Mouse (Mus musculus) fibroblast of lung, adult 2 months (primary cell): ENCODE measurements at regions not wholly inside any gene's neighbourhood (a gene's known extent, or its start where the extent isn't known, plus 50 kb on each side); places are given as distances from the start of the nearest gene placed in this dataset.

Experiments
- DNase-seq: peaks from one replicate; pipeline ENCODE4 v3.0.0-alpha.2; 2011; ENCODE audit warnings: low read depth

- DNase-seq: no peak
Measured at GRCm38 (mm10) chr3:60138319-60138718, 56.6 kb downstream of the Sucnr1 start.

GRCm38 (mm10) chr3:60159865-60160264 is 78.2 kb downstream of the Sucnr1 start:
- no peak for DNase-seq

- DNase-seq: no peak
Measured at GRCm38 (mm10) chr3:60167633-60168032, 86.0 kb downstream of the Sucnr1 start.

DNA sequence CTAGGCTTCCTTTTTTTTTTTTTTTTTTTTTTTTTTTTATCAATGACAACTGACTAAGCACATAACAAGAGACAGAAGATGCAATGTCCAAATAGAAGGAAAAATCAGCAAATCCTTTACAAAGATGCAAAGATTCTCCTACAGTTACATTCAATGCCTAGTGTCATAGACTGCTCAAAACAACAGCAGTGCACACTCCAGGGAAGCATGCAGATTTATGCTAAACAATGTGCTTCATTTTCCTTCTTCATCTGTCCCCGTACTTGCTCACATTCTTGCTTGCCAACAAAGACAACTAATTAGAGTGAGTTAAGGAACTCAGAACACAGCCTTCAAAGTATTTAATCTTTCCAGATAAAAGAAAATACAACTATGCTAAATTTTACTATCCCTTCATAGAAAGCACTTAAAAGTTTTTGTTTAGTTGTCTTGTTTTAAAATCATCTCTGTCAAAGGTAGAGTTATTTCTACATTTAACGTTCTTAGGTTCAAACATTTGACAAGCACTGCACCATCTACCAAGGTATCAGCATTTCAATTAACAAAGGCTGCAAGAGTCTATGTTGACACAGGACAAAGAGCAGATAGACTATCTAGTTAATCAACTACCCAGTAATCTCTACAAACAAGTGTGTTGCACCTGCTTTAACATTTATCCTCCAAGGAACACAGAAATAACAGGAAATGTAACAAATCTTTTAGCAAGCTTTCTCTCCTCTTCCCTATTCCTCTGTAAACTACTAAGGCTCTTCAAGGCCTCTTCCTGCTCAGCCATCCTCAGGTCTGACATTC is 86.7 kb downstream of the Sucnr1 start:
- DNase-seq: no peak

GRCm38 (mm10) chr3:60169606-60170005 is 87.9 kb downstream of the Sucnr1 start:
- DNase-seq: peak; percentile 12

GRCm38 (mm10) chr3:60184481-60184880 is 102.8 kb downstream of the Sucnr1 start:
- no peak for DNase-seq

GRCm38 (mm10) chr3:60196031-60196430 is 114.4 kb downstream of the Sucnr1 start:
- DNase-seq: no peak

DNA sequence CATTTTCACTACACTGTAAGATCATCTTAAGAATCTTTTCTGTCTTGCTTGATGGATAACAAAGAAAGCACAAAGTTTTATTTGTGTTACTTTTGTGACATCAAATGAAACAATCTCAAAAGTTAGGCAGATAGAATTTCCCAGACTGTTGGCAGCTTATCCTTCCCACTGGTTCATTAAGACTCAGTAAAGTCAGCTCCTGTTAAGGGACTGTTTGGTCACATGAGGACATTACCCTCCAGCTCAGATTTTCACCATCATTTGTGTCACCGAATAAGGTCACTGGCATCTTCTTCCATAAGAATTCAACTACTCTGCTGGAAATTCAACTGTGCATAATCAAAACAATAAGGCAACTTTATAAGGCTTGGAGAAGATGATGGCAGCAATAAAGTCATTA is 126.3 kb downstream of the Sucnr1 start:
- DNase-seq: no peak

GRCm38 (mm10) chr3:60218938-60219337 is 137.3 kb downstream of the Sucnr1 start:
- no peak for DNase-seq

- DNase-seq: peak; percentile 33
Measured at GRCm38 (mm10) chr3:60240664-60241063, 159.0 kb downstream of the Sucnr1 start.

- DNase-seq: no peak
Measured at GRCm38 (mm10) chr3:60266666-60267415, 185.2 kb downstream of the Sucnr1 start.

- DNase-seq: no peak
Measured at GRCm38 (mm10) chr3:60267416-60268174, 185.9 kb downstream of the Sucnr1 start.

GRCm38 (mm10) chr3:60270463-60270862 is 188.8 kb downstream of the Sucnr1 start:
- DNase-seq: no peak

GRCm38 (mm10) chr3:60273744-60274143 is 192.1 kb downstream of the Sucnr1 start:
- DNase-seq: no peak

GRCm38 (mm10) chr3:60275249-60275838 is 193.7 kb downstream of the Sucnr1 start:
- no peak for DNase-seq

GRCm38 (mm10) chr3:60277791-60278190 is 194.8 kb upstream of the Mbnl1 start:
- DNase-seq: no peak

- no peak for DNase-seq
Measured at GRCm38 (mm10) chr3:60281229-60281628, 191.4 kb upstream of the Mbnl1 start.

DNA sequence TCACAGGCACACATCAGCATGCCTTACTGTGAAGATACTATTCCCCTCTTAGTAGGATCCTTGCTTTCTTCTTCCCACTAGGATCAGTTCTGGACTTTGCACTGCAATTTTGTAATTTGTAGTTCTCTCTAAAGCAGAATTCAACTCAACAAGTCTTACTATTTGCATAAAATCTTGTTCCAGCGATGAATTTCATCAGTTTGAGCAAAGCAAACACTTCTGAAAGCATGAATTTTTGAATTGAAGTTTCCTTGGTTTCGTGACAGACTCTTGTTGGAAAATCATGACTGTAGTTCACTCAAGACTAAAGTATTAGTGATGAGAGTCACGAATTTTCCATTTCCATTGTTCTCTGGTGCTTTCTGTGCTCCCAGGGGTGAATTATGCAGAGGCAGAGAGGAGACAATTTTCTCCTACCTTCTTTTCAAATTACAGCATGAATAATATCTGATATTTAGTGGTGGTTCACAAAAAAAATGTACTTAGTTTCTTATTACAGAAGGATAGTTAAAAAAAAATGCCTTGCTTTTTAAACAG is 190.6 kb upstream of the Mbnl1 start:
- no peak for DNase-seq

DNA sequence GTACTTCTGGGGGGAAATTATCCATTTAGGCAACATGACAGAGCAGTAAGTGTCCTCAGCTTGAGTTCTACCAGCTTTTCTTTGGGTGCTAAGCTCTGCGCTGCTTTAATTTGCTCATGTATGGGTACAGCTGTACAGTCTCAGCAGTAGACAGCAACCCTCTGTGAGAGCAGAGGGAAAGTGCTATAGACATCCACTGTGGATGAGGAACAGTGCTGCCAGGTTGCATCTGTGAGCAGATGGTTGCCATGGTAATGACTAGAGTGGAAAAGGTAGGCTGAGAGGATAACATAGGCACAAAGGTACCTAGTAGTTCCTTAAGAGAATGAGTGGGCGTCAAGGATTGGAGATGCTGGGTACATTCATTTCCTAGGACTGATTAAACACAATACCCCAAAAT is 180.5 kb upstream of the Mbnl1 start:
- DNase-seq: no peak

- DNase-seq: peak; percentile 53
Measured at GRCm38 (mm10) chr3:60292940-60293339, 179.7 kb upstream of the Mbnl1 start.

DNA sequence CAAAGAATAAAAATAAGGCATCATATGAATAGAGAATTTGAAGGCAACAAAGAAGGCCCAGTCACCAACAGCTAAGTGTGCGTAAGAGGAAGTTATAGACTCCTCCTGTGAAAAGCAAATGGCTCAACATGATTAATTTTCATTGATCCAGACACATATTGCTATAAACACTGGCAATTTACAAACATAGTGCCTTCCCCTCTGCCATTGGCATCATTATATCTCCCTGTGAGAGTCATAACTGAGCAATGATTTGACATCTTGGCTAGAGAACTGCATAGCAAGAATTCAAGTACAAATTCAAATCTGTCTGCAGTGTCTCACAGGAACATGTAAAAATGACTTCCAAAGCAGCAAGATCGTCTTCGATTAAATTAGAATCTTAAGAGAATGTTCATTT is 167.2 kb upstream of the Mbnl1 start:
- no peak for DNase-seq

DNA sequence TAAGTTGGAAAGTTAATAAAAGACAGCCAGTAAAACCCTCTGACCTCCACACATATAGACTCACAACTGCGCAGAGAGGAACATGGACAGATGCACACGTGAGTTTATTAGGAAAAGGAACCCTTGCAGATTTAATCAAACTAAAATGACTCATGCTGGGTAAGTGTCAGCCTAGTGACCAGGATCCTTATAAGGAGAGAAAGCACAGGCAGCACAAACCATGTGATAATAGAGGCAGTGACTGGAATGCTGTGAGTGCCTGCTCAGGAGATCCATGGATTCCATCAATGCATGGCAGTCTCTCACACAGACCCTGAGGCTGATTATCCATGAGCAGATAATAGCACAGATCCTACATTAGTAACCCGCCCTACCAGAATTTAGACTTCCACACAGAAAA is 162.2 kb upstream of the Mbnl1 start:
- DNase-seq: no peak
